Mouse (Mus musculus) spleen, adult 2 months (tissue): ENCODE data around the gene Eif2ak3.

Source experiments
- CTCF ChIP-seq: fragments of 200-500 bp; IDR thresholded peaks from 2 replicates; pipeline ENCODE4 v1.5.1; 2011; ENCODE audit warnings: mild to moderate bottlenecking, inconsistent platforms; ENCODE audit not compliant: insufficient read depth, insufficient read length, insufficient replicate concordance; ENCODE audit errors: extremely low read depth
- POLR2A ChIP-seq: fragments of 200-500 bp; IDR thresholded peaks from 2 replicates; pipeline ENCODE4 v1.6.1; 2011; ENCODE audit warnings: low read depth, low read length, inconsistent platforms

DNA sequence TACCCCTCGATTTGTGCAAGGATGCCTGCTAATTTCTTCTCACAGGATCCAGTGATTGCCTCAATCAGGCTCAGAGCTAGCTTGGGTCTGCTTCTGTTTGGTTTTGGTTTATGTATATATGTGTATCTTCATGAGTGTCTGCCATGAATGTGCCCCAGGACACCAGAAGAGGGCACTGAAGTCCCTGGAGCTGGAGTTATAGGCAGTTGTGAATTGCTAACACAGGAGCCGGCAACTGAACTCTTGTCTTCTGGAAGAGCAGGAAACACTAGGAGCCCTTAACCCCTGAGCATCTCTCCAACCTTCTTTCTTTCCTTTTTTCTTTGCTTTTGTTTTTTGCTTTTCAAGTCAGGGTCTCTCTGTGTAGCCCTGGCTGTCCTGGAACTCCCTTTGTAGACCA is 87.5 kb downstream of the Eif2ak3 start:
- TF ChIP-seq CTCF = no peak
- no peak for TF ChIP-seq POLR2A
